Mouse (Mus musculus) adrenal gland, postnatal 4 days (tissue): ENCODE measurements at regions not wholly inside any gene's neighbourhood (a gene's known extent, or its start where the extent isn't known, plus 50 kb on each side); places are given as distances from the start of the nearest gene placed in this dataset.

Experiments used
- DNase-seq, 2 experiments: peaks; one replicate each; pipeline ENCODE4 v3.0.0; 2021 to 2022; ENCODE audit warnings: low spot score in 2 of 2, mixed read lengths in 2 of 2

- DNase-seq: no peak
These were observed 1195.4 kb downstream of the Defb40 start for GRCm38 (mm10) chr8:17782650-17783049.

- DNase-seq: no peak
These were observed 1196.3 kb downstream of the Defb40 start for GRCm38 (mm10) chr8:17781559-17782283.

GRCm38 (mm10) chr8:17775411-17775810 is 1202.6 kb downstream of the Defb40 start:
- DNase-seq: no peak

GRCm38 (mm10) chr8:17773311-17773710 is 1204.7 kb downstream of the Defb40 start:
- no peak for DNase-seq

GRCm38 (mm10) chr8:17767441-17768007 is 1210.5 kb downstream of the Defb40 start:
- DNase-seq: no peak

- no peak for DNase-seq
These were observed 1253.4 kb downstream of the Defb40 start for GRCm38 (mm10) chr8:17724672-17725071.

- no peak for DNase-seq
These were observed 1268.9 kb downstream of the Defb40 start for GRCm38 (mm10) chr8:17709162-17709561.

GRCm38 (mm10) chr8:17708409-17708808 is 1269.6 kb downstream of the Defb40 start:
- no peak for DNase-seq

- DNase-seq: no peak
These were observed 1273.8 kb downstream of the Defb40 start for GRCm38 (mm10) chr8:17704289-17704688.

- peak in 1 of 2 experiments; percentile 3 for DNase-seq
These were observed 1277.7 kb downstream of the Defb40 start for GRCm38 (mm10) chr8:17700362-17700761.

- DNase-seq: no peak
These were observed 1287.8 kb downstream of the Defb40 start for GRCm38 (mm10) chr8:17690074-17690848.

GRCm38 (mm10) chr8:17689641-17690040 is 1288.4 kb downstream of the Defb40 start:
- DNase-seq: no peak

GRCm38 (mm10) chr8:17687084-17687483 is 1291.0 kb downstream of the Defb40 start:
- no peak for DNase-seq

- no peak for DNase-seq
These were observed 1313.5 kb downstream of the Defb40 start for GRCm38 (mm10) chr8:17664371-17665141.

GRCm38 (mm10) chr8:17659753-17660361 is 1318.2 kb downstream of the Defb40 start:
- no peak for DNase-seq

- DNase-seq: no peak
These were observed 1324.3 kb downstream of the Defb40 start for GRCm38 (mm10) chr8:17653786-17654185.

- DNase-seq: no peak
These were observed 1330.5 kb downstream of the Defb40 start for GRCm38 (mm10) chr8:17647559-17647958.

- no peak for DNase-seq
These were observed 1356.9 kb downstream of the Defb40 start for GRCm38 (mm10) chr8:17621109-17621508.

- DNase-seq: no peak
These were observed 1359.2 kb downstream of the Defb40 start for GRCm38 (mm10) chr8:17618846-17619245.

GRCm38 (mm10) chr8:17618147-17618546 is 1359.9 kb downstream of the Defb40 start:
- DNase-seq: no peak

- no peak for DNase-seq
These were observed 1375.2 kb downstream of the Defb40 start for GRCm38 (mm10) chr8:17602861-17603260.
